Mouse (Mus musculus): Measurements from ENCODE around the gene Hnrnpa1.
A peak's percentile ranks its signal among the peaks of the same experiment; 100 is the strongest.

Hnrnpa1 gene

DNA sequence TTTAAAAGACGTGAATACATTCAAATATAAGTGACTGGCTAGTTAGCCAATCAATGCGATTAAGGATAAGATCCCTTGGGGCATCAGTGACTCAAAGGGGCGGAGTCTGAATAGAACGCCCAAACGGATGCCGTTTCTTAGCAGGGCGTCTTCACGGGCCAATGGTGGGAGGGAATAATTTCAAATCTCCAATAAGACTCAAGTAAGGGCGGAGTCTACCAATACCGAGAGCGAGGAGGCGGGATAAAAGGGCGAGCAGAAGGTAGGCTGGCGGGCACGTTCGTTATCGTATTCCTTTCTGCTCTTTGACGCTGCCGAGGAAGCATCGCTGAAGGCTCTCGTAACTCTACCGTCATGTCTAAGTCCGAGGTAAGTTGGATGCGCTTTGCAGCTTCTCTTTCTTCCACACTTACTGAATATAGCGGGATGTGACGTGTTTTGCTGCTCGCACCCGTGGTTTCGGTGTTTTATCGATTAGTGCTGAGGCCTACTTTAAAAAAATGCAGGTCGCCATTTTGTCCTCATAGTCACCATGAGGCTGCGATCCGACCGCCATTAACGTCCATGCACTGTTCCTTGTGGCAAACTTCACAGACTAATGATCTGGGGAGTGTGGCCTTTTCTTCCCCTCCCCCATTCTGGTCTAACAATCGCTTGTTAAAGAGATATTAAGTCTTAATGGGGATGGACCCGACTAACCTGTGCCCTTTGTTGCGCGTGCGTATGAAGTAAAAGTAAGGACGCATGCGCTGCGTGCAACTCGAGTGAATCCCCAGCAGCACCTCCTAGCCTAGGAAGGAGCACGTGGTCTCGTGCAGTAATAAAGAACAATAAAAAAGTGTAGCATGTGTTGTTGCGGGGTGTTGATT is at the start of gene Hnrnpa1:
Gene Hnrnpa1, plus strand, starts transcription at position 273 of the 869 bp plus-strand sequence.
- peak; percentile 98 for DNase-seq (ENCODE audit: low read depth, low spot score)

GRCm38 (mm10) chr15:103190531-103191462 is 49.4 kb upstream of the Hnrnpa1 start:
- DNase-seq (ENCODE audit: low read depth, low spot score) = peak; percentile 33

DNA sequence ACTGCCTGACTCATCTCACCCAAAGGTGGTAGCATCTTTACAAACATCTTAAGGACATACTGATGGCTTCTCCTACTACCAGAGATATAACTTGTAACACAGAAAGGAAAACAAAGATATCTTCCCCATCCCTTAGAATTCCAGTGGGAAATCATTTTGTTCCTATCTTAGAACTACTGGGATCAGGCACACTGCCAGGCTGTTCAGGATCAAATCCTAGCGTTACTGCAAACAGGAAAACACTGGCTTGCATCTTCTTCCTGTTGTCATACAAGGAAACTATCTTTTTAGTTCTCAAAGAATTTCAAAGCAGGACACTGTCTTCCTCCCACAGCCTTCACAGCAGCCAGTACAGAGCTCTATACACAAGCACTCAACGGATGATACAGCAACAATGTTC is 46.6 kb upstream of the Hnrnpa1 start:
- DNase-seq (ENCODE audit: low read depth, low spot score) = no peak

DNA sequence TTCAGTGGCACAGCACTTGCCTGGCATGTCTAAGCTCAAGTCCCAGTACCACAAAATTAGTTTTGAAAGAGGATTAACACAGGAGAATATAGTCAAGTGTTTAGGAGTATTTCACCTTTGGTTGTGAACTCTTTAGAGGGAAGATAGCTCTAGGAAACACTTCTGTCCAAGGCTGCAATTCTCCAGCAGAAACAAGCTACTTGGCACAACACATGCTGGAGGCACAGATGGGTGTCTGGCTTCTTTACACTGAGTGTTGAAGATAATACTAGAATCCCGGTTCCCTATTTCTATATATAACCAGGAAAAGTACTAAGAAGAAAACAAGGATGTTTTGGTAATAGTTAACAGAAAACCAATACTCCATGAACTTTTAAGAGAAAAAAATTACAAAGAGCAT is 43.4 kb upstream of the Hnrnpa1 start:
- no peak for DNase-seq (ENCODE audit: low read depth, low spot score)

- no peak for DNase-seq (ENCODE audit: low read depth, low spot score)
Observed at GRCm38 (mm10) chr15:103197785-103198184, 42.4 kb upstream of the Hnrnpa1 start.

GRCm38 (mm10) chr15:103202088-103202793 is 38.0 kb upstream of the Hnrnpa1 start:
- no peak for DNase-seq (ENCODE audit: low read depth, low spot score)

GRCm38 (mm10) chr15:103205156-103205555 is 35.1 kb upstream of the Hnrnpa1 start:
- peak; percentile 28 for DNase-seq (ENCODE audit: low read depth, low spot score)

- DNase-seq (ENCODE audit: low read depth, low spot score) = no peak
Observed at GRCm38 (mm10) chr15:103214149-103214548, 26.1 kb upstream of the Hnrnpa1 start.

- DNase-seq (ENCODE audit: low read depth, low spot score) = peak; percentile 91
Observed at GRCm38 (mm10) chr15:103214971-103215907, 25.0 kb upstream of the Hnrnpa1 start.

DNA sequence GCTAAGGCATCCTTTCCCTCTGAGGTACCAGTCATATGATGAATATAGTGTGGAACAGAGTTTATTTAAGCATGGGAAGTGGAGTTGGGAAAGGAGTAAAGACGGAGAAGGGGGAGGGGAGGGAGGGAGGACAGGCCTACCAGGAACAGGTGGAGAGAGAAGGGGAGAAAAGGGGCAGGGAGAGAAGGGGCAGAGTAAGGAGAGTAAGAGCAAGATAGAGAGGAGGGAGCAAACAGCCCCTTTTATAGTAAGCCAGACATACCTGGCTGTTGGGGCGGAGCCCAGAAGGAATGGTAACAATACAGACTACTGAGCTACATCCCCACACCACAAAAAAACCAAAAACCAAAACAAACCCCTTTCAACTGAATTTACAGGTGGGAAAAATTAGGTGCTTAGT is 24.2 kb upstream of the Hnrnpa1 start:
- DNase-seq (ENCODE audit: low read depth, low spot score) = no peak

DNA sequence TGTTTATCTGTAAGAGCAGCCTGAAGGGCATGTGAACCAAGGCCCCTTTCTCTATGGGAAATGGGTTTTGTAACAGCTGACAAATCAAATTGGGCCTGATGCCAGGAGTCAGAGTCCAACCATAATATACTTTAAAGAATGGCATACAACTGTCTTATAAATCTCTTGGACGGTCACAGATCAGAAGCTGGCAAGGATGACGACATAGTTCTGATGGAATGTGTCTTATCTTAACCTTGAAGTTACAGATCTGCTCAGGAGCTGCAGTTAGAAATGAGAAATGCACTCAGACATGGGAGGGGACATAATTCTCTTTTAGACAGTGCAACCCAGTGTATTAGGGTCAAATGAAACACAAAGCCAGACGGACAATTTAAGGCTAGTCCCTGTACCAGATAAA is 19.4 kb upstream of the Hnrnpa1 start:
- DNase-seq (ENCODE audit: low read depth, low spot score) = no peak

- no peak for DNase-seq (ENCODE audit: low read depth, low spot score)
Observed at GRCm38 (mm10) chr15:103221386-103221785, 18.8 kb upstream of the Hnrnpa1 start.

DNA sequence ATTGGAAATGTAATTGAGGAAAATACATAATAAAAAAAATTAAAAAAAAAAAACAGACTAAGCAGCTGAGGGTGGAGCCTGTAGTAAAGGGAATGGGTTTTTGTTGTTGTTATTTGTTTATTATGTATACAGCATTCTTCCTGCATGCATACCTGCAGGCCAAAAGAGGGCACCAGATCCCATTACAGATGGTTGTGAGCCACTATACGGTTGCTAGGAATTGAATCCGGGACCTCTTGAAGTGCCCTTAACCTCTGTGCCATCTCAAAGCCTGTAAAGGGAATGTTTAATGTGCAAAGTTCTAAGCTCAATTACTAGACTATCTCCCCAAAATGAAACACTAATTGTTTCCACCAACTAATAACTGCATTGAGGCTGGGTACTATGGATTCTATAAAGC is 16.1 kb upstream of the Hnrnpa1 start:
- DNase-seq (ENCODE audit: low read depth, low spot score) = no peak

DNA sequence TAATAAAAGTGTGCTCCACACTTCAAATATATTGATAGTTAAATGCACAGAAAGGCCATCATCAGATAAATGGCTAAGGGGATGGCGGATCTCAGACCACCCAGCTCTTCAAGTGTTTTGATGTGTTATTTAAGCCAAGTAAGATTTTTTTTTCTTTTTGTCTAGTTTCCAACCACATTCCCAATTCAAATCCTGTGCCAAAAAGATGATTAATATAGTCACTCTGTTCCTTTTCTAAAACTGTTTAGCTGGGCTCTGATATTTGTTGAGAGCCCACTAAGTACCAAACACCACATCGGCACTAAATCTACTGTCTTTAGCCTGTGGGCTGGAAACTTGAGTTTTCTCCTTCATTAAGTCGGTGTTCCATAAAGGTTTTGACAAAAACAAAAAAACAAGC is 13.2 kb upstream of the Hnrnpa1 start:
- no peak for DNase-seq (ENCODE audit: low read depth, low spot score)

- no peak for DNase-seq (ENCODE audit: low read depth, low spot score)
Observed at GRCm38 (mm10) chr15:103227572-103227971, 12.7 kb upstream of the Hnrnpa1 start.

DNA sequence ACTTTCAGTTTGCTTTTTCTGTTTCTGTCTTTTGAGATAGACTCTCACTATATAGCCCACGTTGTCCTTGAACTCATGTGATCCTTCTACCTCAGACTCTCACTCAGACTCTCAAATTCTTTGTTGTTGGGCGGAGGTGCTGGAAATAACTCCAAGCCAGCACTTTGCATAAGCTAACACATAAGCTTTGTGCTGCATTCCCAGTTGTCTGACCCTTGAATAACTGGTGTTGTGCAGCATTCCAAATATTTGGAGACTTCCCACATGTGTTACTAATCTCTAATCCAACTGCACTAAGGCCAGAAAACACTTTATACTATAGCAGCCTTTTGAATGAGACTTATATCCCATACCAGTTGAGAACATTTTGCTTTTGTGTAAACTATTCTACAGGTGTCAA is 11.3 kb upstream of the Hnrnpa1 start:
- no peak for DNase-seq (ENCODE audit: low read depth, low spot score)

- DNase-seq (ENCODE audit: low read depth, low spot score) = no peak
Observed at GRCm38 (mm10) chr15:103233119-103233518, 7.1 kb upstream of the Hnrnpa1 start.

- DNase-seq (ENCODE audit: low read depth, low spot score) = no peak
Observed at GRCm38 (mm10) chr15:103237295-103237694, 2.9 kb upstream of the Hnrnpa1 start.

DNA sequence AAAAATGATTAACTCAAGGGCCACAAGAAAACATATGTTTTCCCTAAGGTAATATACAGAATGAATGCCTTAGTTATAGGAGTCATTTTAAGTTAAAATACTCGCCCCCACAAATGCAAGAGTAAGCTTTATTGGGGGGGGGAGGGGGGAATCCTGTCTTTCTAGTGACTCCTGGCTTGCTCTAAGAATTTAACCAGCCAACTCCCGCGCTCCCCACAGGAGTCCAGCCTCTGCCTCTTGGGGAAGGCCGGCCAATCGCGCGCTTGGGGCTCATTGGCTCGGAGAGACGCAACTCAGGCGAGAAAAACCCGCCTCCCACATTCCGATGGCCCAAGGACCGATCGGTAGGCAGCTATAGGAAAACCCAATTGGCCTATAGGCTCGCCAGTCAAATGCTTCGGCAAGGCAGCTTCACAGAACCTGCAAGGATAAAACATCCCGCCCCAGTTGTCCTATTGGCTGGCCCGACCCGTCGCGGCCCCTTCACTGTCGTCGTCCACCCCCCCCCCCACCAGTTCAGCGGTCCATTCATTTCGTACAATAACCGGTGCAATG is 1.0 kb upstream of the Hnrnpa1 start:
- DNase-seq (ENCODE audit: low read depth, low spot score) = peak; percentile 96

DNA sequence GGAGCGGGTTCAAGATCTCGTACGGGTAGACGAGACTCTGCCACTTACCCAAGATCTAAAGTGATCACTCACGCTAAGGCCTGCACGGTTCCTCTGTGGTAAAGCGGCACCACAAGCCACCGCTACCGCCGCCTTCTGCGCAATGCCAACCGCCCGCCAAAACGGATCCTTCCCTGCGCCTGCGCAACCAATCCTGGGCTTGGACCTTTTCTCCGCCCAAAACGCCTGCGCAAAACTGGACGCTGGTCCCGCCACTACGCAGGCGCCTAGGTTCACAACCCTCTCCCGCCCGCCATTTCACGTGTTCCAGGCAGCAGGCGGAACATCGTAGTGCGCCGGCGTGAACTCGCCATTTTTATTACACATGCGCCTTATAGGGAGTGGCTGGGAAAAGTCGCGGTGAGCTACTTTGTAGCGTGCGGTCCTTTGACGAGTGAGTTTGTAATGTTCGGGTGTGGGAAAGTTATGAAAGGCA is 510 bp upstream of the Hnrnpa1 start, which contains the start of gene Cbx5:
Gene Cbx5, minus strand, starts transcription at position 132 of the 475 bp plus-strand sequence.
- DNase-seq (ENCODE audit: low read depth, low spot score) = peak; percentile 99
